Mouse (Mus musculus) cerebellum, adult 2 months (tissue): Measurements from ENCODE around the gene Cog7. TPM values are rescaled to one million over a fixed set of nuclear protein-coding genes. Genes with fewer than 3 reads are reported as not detected.
A peak's percentile ranks its signal among the peaks of the same experiment; 100 is the strongest.

Experiments used
- DNase-seq, 2 experiments: peaks; one replicate each; pipeline ENCODE4 v3.0.0; 2021
- H3K27ac ChIP-seq: fragments of 200-500 bp; 2 replicates; pipeline ENCODE4 v1.5.1; 2012; ENCODE audit warnings: low read length, control low read depth, inconsistent platforms; ENCODE audit not compliant: insufficient read depth
- H3K27me3 ChIP-seq: fragments of 200-500 bp; 2 replicates; pipeline ENCODE4 v1.6.1; 2012; ENCODE audit warnings: inconsistent platforms, mild to moderate bottlenecking, low read length, moderate library complexity; ENCODE audit not compliant: control insufficient read depth, insufficient read depth
- H3K4me1 ChIP-seq: fragments of 200-500 bp; 2 replicates; pipeline ENCODE4 v1.6.1; 2011; ENCODE audit warnings: low read length; ENCODE audit not compliant: control insufficient read depth, insufficient read depth
- H3K4me3 ChIP-seq: fragments of 200-500 bp; replicated peaks from 2 replicates; pipeline ENCODE3; 2011; ENCODE audit warnings: mild to moderate bottlenecking, low read depth, low read length, control low read depth; ENCODE audit not compliant: insufficient read depth
- CTCF ChIP-seq: fragments of 200-500 bp; IDR thresholded peaks from 2 replicates; pipeline ENCODE4 v1.5.1; 2011; ENCODE audit warnings: low read depth, mild to moderate bottlenecking, control low read depth, low read length, moderate library complexity, borderline replicate concordance; ENCODE audit not compliant: insufficient read depth
- POLR2A ChIP-seq: fragments of 200-500 bp; IDR thresholded peaks from 2 replicates; pipeline ENCODE4 v1.6.1; 2011; ENCODE audit warnings: low read length, control low read depth, borderline replicate concordance; ENCODE audit not compliant: insufficient read depth
- WGBS: fragments of 180-500 bp; shearing (Covaris S2); methylation state at CpG from one replicate; pipeline ENCODE4 v1.1.7; 2018; 5-methylcytosine and 5-hydroxymethylcytosine counted together
- polyA plus RNA-seq: library from polyadenylated mRNA; depleted of rRNA; stranded (reverse); fragments of >200 nt; gene quantifications from 2 replicates; pipeline ENCODE4 v1.2.3, GENCODE M21; 2012; rRNA removed

Gene Cog7
- polyA plus RNA-seq, 1 experiment = 32.3 TPM

DNA sequence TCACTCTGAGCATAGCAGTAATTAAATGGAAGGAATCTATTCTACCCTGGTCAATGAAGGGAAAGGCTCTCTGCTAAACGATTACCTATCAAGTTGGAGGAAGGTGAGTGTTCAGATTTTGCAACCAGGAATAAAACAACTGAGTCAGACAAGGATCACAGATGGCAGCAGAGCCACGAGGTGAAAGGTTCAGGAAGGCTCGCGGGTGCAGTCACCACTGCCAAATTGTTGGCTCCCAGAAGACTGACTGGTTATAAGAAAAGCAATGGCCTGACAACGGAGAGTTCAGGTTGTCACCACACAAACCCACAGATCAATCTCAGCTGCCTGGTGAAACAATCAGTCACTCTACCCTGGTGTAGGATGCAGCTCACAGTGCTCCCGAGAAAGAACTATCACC, 135.5 kb downstream of the Cog7 start:
- Histone ChIP-seq H3K27me3 (no peaks in the 10 kb centered on the region), H3K4me3 (no peak overlapping the region), H3K27ac (no peak overlapping the region), H3K4me1 (peaks cover 2% of the 10 kb centered on the region)
- DNase-seq = no peak
- TF ChIP-seq POLR2A (no peak), CTCF (no peak)
- WGBS = 67% methylated on average over 6 of the region's 6 CpGs

DNA sequence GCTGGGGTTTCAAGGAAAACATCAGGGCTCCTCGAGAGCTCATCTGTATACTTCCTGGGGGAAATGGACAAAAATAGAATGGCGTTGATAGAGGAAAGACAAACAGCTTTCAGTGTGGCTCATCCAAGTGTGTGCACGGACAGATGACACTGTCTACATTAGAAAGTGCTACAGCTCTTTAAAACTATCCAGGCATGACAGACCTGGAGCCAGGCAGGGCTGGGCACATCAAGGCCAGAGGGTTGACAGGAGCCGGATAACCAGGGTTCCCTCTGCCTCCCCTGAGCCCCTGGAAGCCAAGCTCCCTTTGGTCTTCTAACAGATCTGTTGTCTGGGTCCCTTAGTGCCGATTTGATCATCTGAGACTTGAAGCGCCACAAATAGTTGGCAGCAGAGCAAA, 139.3 kb downstream of the Cog7 start:
- no peaks in the 10 kb centered on the region for H3K27me3 ChIP-seq
- 62% methylated on average over 6 of the region's 6 CpGs for WGBS
- no peak overlapping the region for H3K27ac ChIP-seq
- H3K4me1 ChIP-seq = peaks cover 10% of the 10 kb centered on the region
- no peak for TF ChIP-seq POLR2A
- TF ChIP-seq CTCF = no peak
- DNase-seq = no peak
- no peak overlapping the region for H3K4me3 ChIP-seq

DNA sequence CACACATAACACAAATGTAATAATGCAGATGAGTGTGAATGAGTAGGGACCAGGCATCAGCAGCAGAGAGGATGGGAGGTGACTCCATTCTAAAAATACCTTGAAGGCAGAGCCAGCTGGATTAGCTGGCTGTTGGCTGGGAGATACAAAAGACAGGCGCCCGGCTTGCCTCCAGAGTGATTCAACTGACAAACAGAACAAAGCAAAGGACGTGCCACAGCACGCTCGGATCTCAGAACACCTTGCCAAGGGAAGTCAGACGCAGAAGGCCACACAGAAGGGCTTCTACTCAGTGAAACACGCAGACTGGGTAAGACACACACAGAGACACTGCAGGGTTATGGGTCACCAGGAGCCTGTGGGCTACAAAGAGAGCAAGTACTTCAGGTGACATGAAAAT, 140.7 kb downstream of the Cog7 start:
- DNase-seq = peak; percentile 24 to 41
- WGBS = 9% methylated on average over 7 of the region's 7 CpGs
- H3K27ac ChIP-seq = no peak overlapping the region

DNA sequence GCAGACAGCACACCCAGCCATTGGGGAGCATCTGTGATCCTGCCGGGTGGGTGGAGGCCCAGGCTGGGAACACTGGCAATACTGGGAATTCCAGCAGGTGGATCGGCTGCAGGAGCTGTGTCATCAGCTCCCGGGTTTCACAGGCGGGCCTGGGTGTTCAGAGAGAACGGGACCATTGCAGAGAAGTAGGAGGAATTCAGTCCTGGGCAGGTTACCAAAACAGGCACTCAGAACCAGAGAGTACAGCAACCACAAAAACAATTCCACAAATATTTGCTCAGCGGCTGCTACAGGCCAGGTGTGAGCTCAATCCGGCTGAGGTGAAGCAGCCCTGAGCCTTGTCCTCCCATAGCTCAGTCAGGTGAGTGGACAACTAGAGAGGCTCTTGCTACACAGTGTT, 144.7 kb downstream of the Cog7 start:
- DNase-seq = no peak
- no peak for TF ChIP-seq POLR2A
- TF ChIP-seq CTCF = no peak
- 87% methylated on average over 7 of the region's 7 CpGs for WGBS
- Histone ChIP-seq H3K4me3 (no peak overlapping the region), H3K4me1 (peaks cover 10% of the 10 kb centered on the region), H3K27ac (no peak overlapping the region), H3K27me3 (no peaks in the 10 kb centered on the region)

More for the DNA sequence above, 140.7 kb downstream of the Cog7 start:
- peaks cover 10% of the 10 kb centered on the region for H3K4me1 ChIP-seq
- H3K27me3 ChIP-seq = no peaks in the 10 kb centered on the region
- no peak overlapping the region for H3K4me3 ChIP-seq
- TF ChIP-seq POLR2A (no peak), CTCF (no peak)

DNA sequence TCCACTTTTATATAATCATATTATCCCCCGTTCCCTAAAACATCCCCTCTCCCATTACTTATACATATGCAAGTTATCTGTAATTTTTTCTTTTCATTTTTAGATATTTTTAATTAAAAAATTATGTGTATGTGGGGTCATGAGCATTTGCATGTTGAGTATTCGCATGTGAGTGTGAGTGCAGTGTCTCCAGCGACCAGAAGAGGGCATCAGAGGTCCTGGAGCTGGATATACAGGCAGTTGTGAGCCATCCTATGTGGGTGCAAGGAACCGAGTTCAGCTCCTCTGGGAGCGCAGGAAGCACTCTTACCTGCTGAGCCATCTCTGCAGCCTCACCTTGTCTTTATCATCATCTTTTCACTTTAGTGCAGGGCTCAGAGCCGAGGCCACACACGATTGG, 146.1 kb downstream of the Cog7 start:
- H3K27ac ChIP-seq = no peak overlapping the region
- TF ChIP-seq POLR2A = no peak
- TF ChIP-seq CTCF = no peak
- H3K4me1 ChIP-seq = peaks cover 2% of the 10 kb centered on the region
- H3K4me3 ChIP-seq = no peak overlapping the region
- 87% methylated on average over 7 of the region's 7 CpGs for WGBS
- no peaks in the 10 kb centered on the region for H3K27me3 ChIP-seq
- no peak for DNase-seq

Other genes starting within 250 kb of the Cog7 start
- gene Scnn1g, start 247.2 kb downstream of the Cog7 start, polyA plus RNA-seq = 2.7 and 3.2 TPM in 2 replicates
- 1.3 and 1.5 TPM in 2 replicates for gene Scnn1b, start 116.7 kb downstream of the Cog7 start, polyA plus RNA-seq
- 22.8 and 23.1 TPM in 2 replicates for gene Gga2, start 39.5 kb upstream of the Cog7 start, polyA plus RNA-seq
- 52.0 and 56.9 TPM in 2 replicates for gene Ubfd1, start 85.5 kb upstream of the Cog7 start, polyA plus RNA-seq
- 4.8 and 6.2 TPM in 2 replicates for gene Ears2, start 85.6 kb upstream of the Cog7 start, polyA plus RNA-seq
- gene Ndufab1, start 120.2 kb upstream of the Cog7 start, polyA plus RNA-seq = 204 and 236 TPM in 2 replicates
- 2.2 and 2.6 TPM in 2 replicates for gene Palb2, start 151.3 kb upstream of the Cog7 start, polyA plus RNA-seq
- gene Dctn5, start 151.3 kb upstream of the Cog7 start, polyA plus RNA-seq = 110 and 115 TPM in 2 replicates
- 2.0 and 2.1 TPM in 2 replicates for gene Plk1, start 177.7 kb upstream of the Cog7 start, polyA plus RNA-seq
- gene Ern2, start 204.5 kb upstream of the Cog7 start, polyA plus RNA-seq = 0.11 and 0.21 TPM in 2 replicates
- 0.29 and 0.46 TPM in 2 replicates for gene Chp2, start 237.8 kb upstream of the Cog7 start, polyA plus RNA-seq